Mouse (Mus musculus): ENCODE measurements at regions not wholly inside any gene's neighbourhood (a gene's known extent, or its start where the extent isn't known, plus 50 kb on each side); places are given as distances from the start of the nearest gene placed in this dataset.
A peak's percentile ranks its signal among the peaks of the same experiment; 100 is the strongest.

DNA sequence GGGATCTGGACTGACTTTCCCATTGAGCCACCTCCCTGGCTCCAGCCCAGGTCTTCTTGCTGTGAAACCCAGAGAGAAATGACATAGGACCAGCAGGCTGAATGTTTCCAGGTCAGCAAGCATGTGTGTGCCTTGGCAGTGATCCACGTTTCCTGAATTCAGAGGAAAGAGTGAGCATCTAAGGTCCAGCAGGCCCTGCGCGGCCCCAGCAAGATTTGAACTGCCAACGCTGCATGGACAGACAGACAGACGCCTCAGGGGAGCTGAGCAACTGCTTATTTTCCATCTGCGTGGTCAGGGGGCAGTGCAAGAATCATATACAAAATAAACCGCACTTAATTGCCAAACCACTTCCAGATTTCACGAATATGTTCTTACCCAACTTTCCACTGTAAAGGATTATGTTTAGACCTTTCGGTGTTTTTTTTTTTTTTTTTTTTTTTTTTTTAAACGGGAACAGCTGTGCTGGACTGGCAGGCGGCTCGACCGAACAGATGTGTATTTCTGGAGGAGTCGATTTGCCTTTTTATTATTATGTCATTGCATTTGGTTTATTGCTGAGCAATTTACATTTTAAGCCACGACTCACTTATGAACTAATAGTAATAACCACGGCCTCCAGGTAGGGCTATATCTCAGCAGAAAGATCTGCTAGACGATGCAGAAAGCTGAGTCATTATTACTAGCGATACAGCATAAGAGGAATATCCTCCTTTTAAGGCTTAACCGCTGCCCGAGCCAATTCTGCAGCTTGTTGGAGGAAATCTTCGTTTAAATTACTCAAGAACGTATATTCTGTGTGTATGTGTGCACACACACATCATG lies 435.7 kb upstream of the Kazn start:
- Histone ChIP-seq H3K27me3 (no peaks in the 10 kb centered on the region), H3K4me2 (replicated peaks) (no peak overlapping the region), H3K9ac (replicated peaks) (no peak overlapping the region), H3K36me3 (no peaks in the 10 kb centered on the region), H3K4me3 (replicated peaks) (no peak overlapping the region), H3K27ac (no peak overlapping the region), H3K9me3 (no peaks in the 10 kb centered on the region), H3K4me1 (replicated peaks) (no peaks in the 10 kb centered on the region)
- ATAC-seq = no peak
- 85% methylated on average over 22 of the region's 22 CpGs for WGBS

DNA sequence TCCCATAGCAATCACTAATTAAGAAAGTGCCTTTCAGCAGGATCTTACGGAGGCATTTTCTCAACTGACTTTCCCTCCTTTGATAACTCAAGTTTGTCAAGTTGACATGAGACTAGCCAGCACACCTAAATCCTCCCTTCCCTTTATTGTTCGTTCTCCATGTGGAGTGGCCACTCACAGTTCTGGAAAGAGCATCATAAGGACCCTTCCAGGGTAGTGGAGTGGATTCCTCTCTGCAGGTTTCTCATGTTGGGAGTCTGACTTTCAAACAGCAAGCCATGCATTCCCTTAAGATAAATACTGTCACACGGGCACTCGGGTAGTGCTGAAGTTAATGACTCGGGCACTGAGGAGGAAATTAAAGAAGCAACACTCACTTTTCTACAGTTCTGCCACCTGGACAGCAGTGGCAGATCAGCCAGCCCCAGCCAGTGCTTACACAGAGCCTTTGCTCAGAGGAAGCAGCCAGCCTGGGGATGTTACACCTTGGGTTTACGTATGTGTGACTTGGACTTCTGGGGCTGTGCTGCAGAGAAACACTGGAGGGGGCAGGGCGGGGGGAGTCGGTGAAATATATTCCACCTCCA lies 432.8 kb upstream of the Kazn start:
- Histone ChIP-seq H3K4me2 (replicated peaks) (no peak overlapping the region), H3K27me3 (no peaks in the 10 kb centered on the region), H3K4me3 (replicated peaks) (no peak overlapping the region), H3K4me1 (replicated peaks) (no peaks in the 10 kb centered on the region), H3K27ac (no peak overlapping the region), H3K36me3 (no peaks in the 10 kb centered on the region), H3K9ac (replicated peaks) (no peak overlapping the region), H3K9me3 (no peaks in the 10 kb centered on the region)
- ATAC-seq = no peak
- WGBS = 82% methylated on average over 8 of the region's 8 CpGs

DNA sequence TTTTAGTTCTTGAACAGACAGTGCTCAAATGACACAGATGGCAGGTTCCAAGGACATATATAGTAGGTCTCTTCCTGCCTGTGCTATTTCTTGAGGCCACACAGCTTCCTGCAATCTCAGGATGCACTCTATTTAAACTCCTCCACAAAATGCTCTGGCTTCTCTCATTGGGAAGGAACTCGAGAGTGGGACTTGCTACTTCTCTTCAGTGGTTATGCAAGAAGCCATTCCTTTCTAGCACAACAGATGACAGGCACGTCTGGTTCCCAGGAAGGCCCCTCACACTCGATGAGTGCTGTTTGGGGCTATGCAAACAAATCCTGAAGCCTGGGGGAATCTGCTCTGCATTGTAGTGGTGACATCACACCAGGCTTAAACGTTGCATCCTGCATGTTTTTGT lies 425.6 kb upstream of the Kazn start:
- 76% methylated on average over 4 of the region's 4 CpGs for WGBS
- Histone ChIP-seq H3K27ac (no peak overlapping the region), H3K9me3 (no peaks in the 10 kb centered on the region), H3K27me3 (no peaks in the 10 kb centered on the region), H3K4me3 (replicated peaks) (no peak overlapping the region), H3K9ac (replicated peaks) (no peak overlapping the region), H3K4me2 (replicated peaks) (no peak overlapping the region), H3K4me1 (replicated peaks) (no peaks in the 10 kb centered on the region), H3K36me3 (no peaks in the 10 kb centered on the region)
- ATAC-seq = no peak

DNA sequence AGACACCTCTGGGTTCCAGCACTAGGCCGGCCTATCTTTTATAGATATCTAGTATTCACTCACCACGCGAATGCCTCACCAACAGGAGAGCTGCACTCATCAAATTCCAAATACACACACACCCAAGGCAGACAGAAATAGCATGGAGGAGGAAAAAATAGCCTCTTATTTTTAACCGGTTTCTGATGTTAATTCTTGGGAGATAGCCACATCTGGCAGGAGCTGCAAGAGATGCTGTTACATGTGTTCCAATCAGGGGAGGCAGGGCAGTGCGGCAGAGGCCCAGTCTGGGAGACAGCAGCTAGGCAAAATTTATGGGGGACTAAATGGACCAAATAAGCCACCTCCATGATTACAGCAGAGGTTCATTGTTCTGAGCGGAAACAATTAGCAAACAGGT lies 419.0 kb upstream of the Kazn start:
- no peaks in the 10 kb centered on the region for H3K4me1 ChIP-seq (replicated peaks)
- no peak overlapping the region for H3K9ac ChIP-seq (replicated peaks)
- no peak overlapping the region for H3K4me2 ChIP-seq (replicated peaks)
- H3K27me3 ChIP-seq = no peaks in the 10 kb centered on the region
- H3K4me3 ChIP-seq (replicated peaks) = no peak overlapping the region
- H3K9me3 ChIP-seq = no peaks in the 10 kb centered on the region; the same call in 1 of the 2 replicates
- H3K27ac ChIP-seq = no peak overlapping the region
- no peaks in the 10 kb centered on the region for H3K36me3 ChIP-seq
- ATAC-seq = no peak
- WGBS = 91% methylated on average over 6 of the region's 6 CpGs

DNA sequence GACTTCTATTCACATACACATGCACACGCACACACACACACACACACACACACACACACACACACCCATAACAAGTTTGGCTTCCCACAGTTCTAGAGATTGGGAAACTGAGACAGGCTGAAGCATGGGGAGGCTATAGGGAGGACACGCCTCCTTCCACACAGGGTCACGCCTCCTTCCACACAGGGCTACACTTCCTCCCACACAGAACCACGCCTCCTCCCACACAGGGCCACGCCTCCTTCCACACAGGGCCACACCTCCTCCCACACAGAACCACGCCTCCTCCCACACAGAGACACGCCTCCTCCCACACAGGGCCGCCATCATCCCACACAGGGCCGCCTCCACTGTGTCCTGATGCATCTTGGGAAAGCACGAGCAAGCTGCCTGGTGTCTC lies 401.9 kb upstream of the Kazn start:
- no peaks in the 10 kb centered on the region for H3K27me3 ChIP-seq
- H3K27ac ChIP-seq = no peak overlapping the region
- H3K4me3 ChIP-seq (replicated peaks) = no peak overlapping the region
- no peaks in the 10 kb centered on the region for H3K36me3 ChIP-seq
- no peak overlapping the region for H3K4me2 ChIP-seq (replicated peaks)
- 95% methylated on average over 10 of the region's 10 CpGs for WGBS
- no peak overlapping the region for H3K9ac ChIP-seq (replicated peaks)
- H3K4me1 ChIP-seq (replicated peaks) = peaks cover 14% of the 10 kb centered on the region
- ATAC-seq = peak; percentile 46; the same call in 1 of the 2 replicates
- no peaks in the 10 kb centered on the region for H3K9me3 ChIP-seq

DNA sequence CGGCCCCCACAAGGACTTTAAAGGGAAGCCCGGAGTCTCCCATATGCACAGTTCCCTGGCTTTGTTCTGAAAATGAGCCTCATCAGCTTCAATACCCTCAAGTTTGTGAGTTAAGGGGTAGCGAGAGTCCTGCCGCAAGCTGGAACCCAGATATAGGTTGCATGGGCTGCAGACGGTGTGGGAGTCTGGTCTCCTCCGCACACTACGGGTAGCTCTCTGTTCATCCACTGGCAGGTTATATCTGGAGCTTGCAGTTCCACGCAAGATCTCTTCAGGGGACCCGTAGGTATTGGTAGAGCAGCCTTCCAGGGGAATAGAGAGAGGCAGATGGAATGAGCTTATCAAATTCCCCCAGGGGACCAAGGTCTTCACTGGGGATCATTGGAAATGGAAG lies 400.1 kb upstream of the Kazn start:
- H3K27ac ChIP-seq = peak overlapping the region; percentile 72
- H3K4me2 ChIP-seq (replicated peaks) = peak overlapping the region; percentile 28
- WGBS = 58% methylated on average over 9 of the region's 9 CpGs
- H3K4me1 ChIP-seq (replicated peaks) = peaks cover 18% of the 10 kb centered on the region
- no peaks in the 10 kb centered on the region for H3K9me3 ChIP-seq
- no peaks in the 10 kb centered on the region for H3K36me3 ChIP-seq
- no peaks in the 10 kb centered on the region for H3K27me3 ChIP-seq
- ATAC-seq = peak; percentile 37
- H3K9ac ChIP-seq (replicated peaks) = peak overlapping the region; percentile 34; the same call in 1 of the 2 replicates
- H3K4me3 ChIP-seq (replicated peaks) = no peak overlapping the region

DNA sequence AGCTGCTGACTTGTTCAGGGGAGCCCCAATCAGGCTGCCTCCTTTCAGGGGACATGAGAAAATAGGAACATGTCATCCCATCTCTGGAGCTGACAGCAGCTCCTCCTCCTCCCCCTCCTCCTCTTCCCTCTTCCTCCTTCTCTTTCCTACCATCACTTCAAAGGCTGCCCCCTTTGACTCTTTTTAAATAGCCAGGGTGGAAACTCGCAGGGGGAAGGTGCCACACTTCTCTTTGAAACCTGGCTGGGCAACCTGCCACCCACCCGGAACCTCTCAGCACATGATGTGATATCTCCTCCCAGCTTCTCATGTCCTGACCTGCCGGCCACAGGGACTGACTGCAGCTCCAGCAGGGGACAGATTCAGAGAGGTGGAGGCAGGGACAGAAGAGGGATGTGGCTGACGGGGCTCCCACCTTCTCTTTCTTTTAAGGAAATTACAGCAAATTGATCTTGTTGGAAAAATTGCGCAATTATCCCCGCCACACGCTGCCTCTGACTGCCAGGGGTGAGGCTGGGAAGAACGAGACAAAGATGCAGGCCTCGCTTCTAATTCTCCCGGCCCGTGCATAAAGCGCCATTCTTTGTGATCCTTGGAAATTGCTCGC lies 399.6 kb upstream of the Kazn start:
- Histone ChIP-seq H3K9me3 (no peaks in the 10 kb centered on the region), H3K4me3 (replicated peaks) (no peak overlapping the region), H3K27me3 (no peaks in the 10 kb centered on the region), H3K9ac (replicated peaks) (peak overlapping the region; percentile 34; the same call in 1 of the 2 replicates), H3K4me2 (replicated peaks) (peak overlapping the region; percentile 28), H3K36me3 (no peaks in the 10 kb centered on the region), H3K4me1 (replicated peaks) (peaks cover 18% of the 10 kb centered on the region), H3K27ac (peak overlapping the region; percentile 72)
- 18% methylated on average over 13 of the region's 13 CpGs for WGBS
- ATAC-seq = peak; percentile 71

DNA sequence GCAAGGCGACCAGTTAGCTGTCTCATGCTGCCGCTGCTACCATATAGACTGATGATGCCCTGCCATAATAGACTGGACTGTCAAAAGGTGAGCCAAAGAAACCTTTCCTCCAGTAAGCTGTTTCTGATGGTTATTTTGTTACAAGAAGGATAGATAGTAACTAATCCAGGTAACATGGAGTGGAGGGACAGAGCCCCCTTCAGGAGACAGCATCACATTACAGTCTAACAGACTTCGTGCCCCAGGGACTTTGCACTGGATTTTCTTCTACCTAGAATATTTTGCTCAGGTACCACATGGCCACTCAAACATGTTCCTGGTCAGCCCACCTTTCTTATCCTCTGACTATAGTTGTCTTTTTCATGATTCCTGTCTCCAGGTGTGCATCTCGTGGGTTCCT lies 398.9 kb upstream of the Kazn start:
- ATAC-seq = no peak

DNA sequence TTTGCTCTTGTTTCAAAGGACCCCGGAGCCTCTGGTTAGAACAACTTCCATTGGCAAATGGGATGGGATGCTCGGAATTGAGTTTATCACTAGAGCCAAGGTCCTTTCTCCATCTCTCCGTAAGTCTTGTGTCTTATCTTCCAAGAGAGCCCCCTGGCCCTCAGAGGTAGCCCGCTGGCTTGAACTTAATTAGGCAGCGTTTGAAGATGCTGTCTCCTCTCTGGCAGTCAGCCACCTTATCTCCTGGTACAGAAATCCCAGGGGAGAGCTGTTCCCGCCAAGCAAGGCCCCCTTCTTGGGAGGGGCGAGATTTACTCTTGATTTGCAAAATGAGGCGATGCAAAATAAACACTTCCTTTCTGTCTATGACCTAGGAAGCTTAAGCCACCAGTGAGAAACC lies 395.2 kb upstream of the Kazn start:
- H3K27ac ChIP-seq = no peak overlapping the region
- no peaks in the 10 kb centered on the region for H3K36me3 ChIP-seq
- H3K27me3 ChIP-seq = no peaks in the 10 kb centered on the region
- H3K9me3 ChIP-seq = no peaks in the 10 kb centered on the region
- ATAC-seq = no peak
- no peak overlapping the region for H3K4me3 ChIP-seq (replicated peaks)
- H3K4me1 ChIP-seq (replicated peaks) = peaks cover 16% of the 10 kb centered on the region
- H3K9ac ChIP-seq (replicated peaks) = no peak overlapping the region
- H3K4me2 ChIP-seq (replicated peaks) = no peak overlapping the region
- WGBS = 68% methylated on average over 8 of the region's 8 CpGs

More for the DNA sequence above, 398.9 kb upstream of the Kazn start:
- Histone ChIP-seq H3K27me3 (no peaks in the 10 kb centered on the region), H3K4me1 (replicated peaks) (peaks cover 18% of the 10 kb centered on the region), H3K9ac (replicated peaks) (no peak overlapping the region), H3K9me3 (no peaks in the 10 kb centered on the region), H3K36me3 (no peaks in the 10 kb centered on the region), H3K4me3 (replicated peaks) (no peak overlapping the region), H3K27ac (no peak overlapping the region), H3K4me2 (replicated peaks) (no peak overlapping the region)
- 93% methylated on average over 4 of the region's 4 CpGs for WGBS

DNA sequence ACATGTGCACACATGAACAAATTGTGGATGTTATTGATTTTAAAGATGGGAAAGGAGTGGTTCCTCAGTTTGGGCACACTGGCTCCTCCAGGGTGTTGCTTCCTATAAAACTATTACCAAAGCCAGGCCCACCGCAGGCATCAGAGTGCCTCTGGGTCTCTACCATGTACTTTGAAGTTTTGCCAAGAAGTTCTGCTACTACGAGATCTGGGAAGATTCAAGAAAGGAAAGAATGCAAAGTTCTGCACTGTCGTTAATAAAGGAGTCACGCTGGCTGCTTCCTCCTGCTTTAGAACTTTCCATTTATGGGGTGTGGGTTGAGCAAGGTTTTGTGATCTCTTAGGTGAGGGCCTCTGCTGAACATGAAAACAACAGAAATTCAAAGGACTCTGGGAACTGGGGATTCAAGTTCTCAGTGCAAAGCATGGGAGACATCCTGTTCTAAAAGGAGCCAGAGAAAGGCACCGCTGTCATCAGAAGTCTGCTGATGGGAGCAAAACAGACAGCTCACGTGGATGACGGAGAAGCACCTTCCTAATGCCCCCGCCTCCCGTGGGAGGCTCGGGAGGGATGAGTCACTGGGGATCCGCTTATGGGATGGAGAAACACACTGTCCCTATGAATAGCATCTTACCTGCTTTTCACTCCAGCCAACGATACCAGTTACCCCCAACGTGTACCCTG lies 394.6 kb upstream of the Kazn start:
- no peaks in the 10 kb centered on the region for H3K27me3 ChIP-seq
- H3K4me2 ChIP-seq (replicated peaks) = no peak overlapping the region
- no peak for ATAC-seq
- H3K4me1 ChIP-seq (replicated peaks) = peaks cover 10% of the 10 kb centered on the region
- H3K36me3 ChIP-seq = no peaks in the 10 kb centered on the region
- H3K27ac ChIP-seq = no peak overlapping the region
- H3K9ac ChIP-seq (replicated peaks) = no peak overlapping the region
- no peaks in the 10 kb centered on the region for H3K9me3 ChIP-seq
- 79% methylated on average over 13 of the region's 13 CpGs for WGBS
- no peak overlapping the region for H3K4me3 ChIP-seq (replicated peaks)

DNA sequence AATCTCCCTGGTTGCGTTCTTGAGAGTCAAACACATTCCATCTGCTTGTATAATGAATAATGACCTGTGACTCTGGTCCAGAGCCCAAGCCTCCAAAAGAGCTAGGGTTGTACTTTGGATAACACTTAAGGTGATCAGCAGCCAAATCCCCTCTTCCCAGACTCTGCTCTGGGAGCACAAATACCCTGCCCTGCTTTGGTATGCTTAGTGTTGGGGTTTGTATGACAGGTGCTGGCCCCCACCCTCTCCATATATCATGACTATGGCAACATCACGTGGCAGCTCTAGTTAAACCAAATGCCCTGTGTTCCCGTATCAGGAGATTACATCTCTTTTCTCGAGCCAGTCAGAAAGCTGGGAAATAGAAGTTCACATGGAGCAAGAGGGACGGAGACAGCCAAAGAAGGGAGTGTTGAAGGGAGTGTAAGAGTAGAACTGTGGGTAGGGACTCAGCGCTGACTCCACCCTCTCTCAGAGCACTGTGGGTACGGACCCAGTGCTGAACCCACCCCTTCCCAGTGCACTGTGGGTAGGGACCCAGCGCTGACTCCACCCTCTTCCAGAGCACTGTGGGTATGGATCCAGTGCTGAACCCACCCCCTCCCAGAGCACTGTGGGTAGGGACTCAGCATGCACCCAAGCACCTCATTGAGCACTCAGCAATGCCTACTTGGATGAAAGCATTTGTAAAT lies 387.4 kb upstream of the Kazn start:
- no peak for ATAC-seq

More for the DNA sequence above, 387.4 kb upstream of the Kazn start:
- H3K9ac ChIP-seq (replicated peaks) = no peak overlapping the region
- no peaks in the 10 kb centered on the region for H3K9me3 ChIP-seq
- no peaks in the 10 kb centered on the region for H3K36me3 ChIP-seq
- H3K4me3 ChIP-seq (replicated peaks) = no peak overlapping the region
- H3K4me2 ChIP-seq (replicated peaks) = no peak overlapping the region
- peaks cover 9% of the 10 kb centered on the region for H3K4me1 ChIP-seq (replicated peaks)
- H3K27ac ChIP-seq = no peak overlapping the region
- 89% methylated on average over 8 of the region's 8 CpGs for WGBS
- H3K27me3 ChIP-seq = no peaks in the 10 kb centered on the region
